Comparison of ENCODE assay signal across 14 mouse cellular contexts in the genomic region with DNA sequence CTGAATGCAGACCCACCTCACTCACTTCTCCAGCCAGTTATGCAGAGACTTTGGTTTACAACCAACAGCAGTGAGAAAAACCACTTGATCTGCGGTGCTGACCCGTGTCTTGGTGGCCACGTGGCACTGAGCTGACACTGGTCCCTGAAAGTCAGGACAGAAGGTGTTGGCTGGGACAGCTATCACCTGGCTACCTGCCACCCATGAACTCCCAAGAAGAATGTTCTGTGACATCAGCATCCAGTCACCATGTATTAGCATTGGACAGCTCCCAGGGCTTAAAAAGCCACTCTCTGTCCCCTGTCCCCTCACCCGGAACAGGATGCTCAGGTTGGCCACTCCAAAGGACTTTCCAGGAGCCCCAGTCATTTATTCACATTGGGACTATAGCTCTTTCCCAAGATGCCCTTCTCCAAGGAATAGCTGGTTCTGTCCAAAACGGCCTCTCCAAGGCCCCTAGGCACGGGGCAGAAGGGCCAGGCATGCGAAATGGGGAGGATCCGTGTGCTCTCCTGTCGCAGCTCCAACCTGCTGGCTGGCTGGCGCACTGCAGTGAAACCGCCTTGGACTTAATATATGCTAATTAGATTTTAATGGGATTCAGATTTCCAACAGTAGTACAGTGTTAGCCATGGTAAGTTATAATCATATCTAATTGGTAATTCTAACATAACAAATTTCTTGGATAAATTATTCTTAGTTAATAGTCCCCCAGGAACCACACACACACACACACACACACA. TPM values are rescaled to one million over a fixed set of nuclear protein-coding genes. Genes with fewer than 3 reads are reported as not detected.
DNase-seq lines count a peak whose midpoint lies in the region; ATAC-seq and TF ChIP-seq lines count a peak whose summit lies in the region.
"Had no signal": no experiment of that assay in that cellular context is flagged by ENCODE, and none has a peak within 500 bp of the region (broad histone marks: within the 10 kb centered on the region; RNA-seq: fewer than 3 reads in every experiment).

No protein-coding gene starts in this region.

- peaks cover 31% of the 10 kb centered on the region for H3K27me3 ChIP-seq in kidney, embryonic 15.5 days
- 0 out of 2 replicates have a peak, but pooled peaks cover 8% of the 10 kb centered on the region for H3K27me3 ChIP-seq in forebrain, embryonic 13.5 days
- no peaks in the 10 kb centered on the region for H3K27me3 ChIP-seq in hindbrain, postnatal 0 days (ENCODE audit: insufficient read depth, low read length)

- 73% methylated on average over 11 of the region's 11 CpGs for WGBS in kidney, embryonic 15.5 days
- WGBS in forebrain, embryonic 13.5 days, result 45% methylated on average over 11 of the region's 11 CpGs
- 33% methylated on average over 11 of the region's 11 CpGs for WGBS in hindbrain, postnatal 0 days

- no peak overlapping the region for H3K9ac ChIP-seq in kidney, embryonic 15.5 days
- no peak overlapping the region for H3K9ac ChIP-seq in forebrain, embryonic 13.5 days
- no peak overlapping the region for H3K9ac ChIP-seq in hindbrain, postnatal 0 days (replicated peaks; ENCODE audit: low read length)
- H3K9ac ChIP-seq: liver, embryonic 13.5 days had no signal

- no peaks in the 10 kb centered on the region for H3K4me1 ChIP-seq in kidney, embryonic 15.5 days
- peaks cover 11% of the 10 kb centered on the region for H3K4me1 ChIP-seq in forebrain, embryonic 13.5 days
- H3K4me1 ChIP-seq in hindbrain, postnatal 0 days (ENCODE audit: insufficient read depth, low read length), result no peaks in the 10 kb centered on the region; the same call in 1 of the 2 replicates
- H3K4me1 ChIP-seq: liver, embryonic 13.5 days had no signal

- H3K27ac ChIP-seq in kidney, embryonic 15.5 days, result no peak overlapping the region
- no peak overlapping the region for H3K27ac ChIP-seq in forebrain, embryonic 13.5 days
- H3K27ac ChIP-seq in hindbrain, postnatal 0 days, result no peak overlapping the region
- H3K27ac ChIP-seq: liver, embryonic 13.5 days had no signal

- ATAC-seq in kidney, embryonic 15.5 days (replicated peaks; ENCODE audit: low FRiP score), result no peak
- peak; percentile 94 for ATAC-seq in forebrain, embryonic 13.5 days
- peak; percentile 79 for ATAC-seq in hindbrain, postnatal 0 days
- no peak for ATAC-seq in granulocyte monocyte progenitor cell, adult 5-6 weeks (replicated peaks; ENCODE audit: poor library complexity, severe bottlenecking)

- H3K4me2 ChIP-seq in kidney, embryonic 15.5 days, result no peak overlapping the region
- H3K4me2 ChIP-seq in forebrain, embryonic 13.5 days, result no peak overlapping the region
- H3K4me2 ChIP-seq in hindbrain, postnatal 0 days (ENCODE audit: low read depth, low read length), result no peak overlapping the region
- H3K4me2 ChIP-seq: liver, embryonic 13.5 days had no signal

- H3K9me3 ChIP-seq in kidney, embryonic 15.5 days (replicated peaks), result no peaks in the 10 kb centered on the region
- H3K9me3 ChIP-seq in forebrain, embryonic 13.5 days (replicated peaks), result no peaks in the 10 kb centered on the region
- H3K9me3 ChIP-seq in hindbrain, postnatal 0 days (ENCODE audit: low read length), result no peaks in the 10 kb centered on the region
- H3K9me3 ChIP-seq: liver, embryonic 13.5 days had no signal

- DNase-seq in kidney, adult 18-20 months, result peak; percentile 18
- DNase-seq in Muller cell, postnatal 12 days (ENCODE audit: inconsistent ontology term), result peak; percentile 6
- peak; percentile 74 for DNase-seq in hindbrain, postnatal 0 days (ENCODE audit: low spot score)
- DNase-seq in lung, postnatal 10 days, result no peak
- no peak for DNase-seq in adrenal gland, postnatal 4 days (ENCODE audit: low spot score in 2 of 2)
- DNase-seq: adrenal gland, adult 8-10 months; cerebellum, adult 11 months; kidney, postnatal 14 days; liver, embryonic 13.5 days; lung, postnatal 4 days had no signal

- no peaks in the 10 kb centered on the region for H3K36me3 ChIP-seq in kidney, embryonic 15.5 days
- H3K36me3 ChIP-seq in forebrain, embryonic 13.5 days (ENCODE audit: poor library complexity, severe bottlenecking), result no peaks in the 10 kb centered on the region
- H3K36me3 ChIP-seq in hindbrain, postnatal 0 days (ENCODE audit: insufficient read depth, low read length), result no peaks in the 10 kb centered on the region
- H3K36me3 ChIP-seq: liver, embryonic 13.5 days had no signal

- TF ChIP-seq CTCF in hindbrain, postnatal 0 days (IDR thresholded peaks at IDR 0.05; ENCODE audit: low read depth), result peak; percentile 69

- H3K4me3 ChIP-seq in kidney, embryonic 15.5 days (replicated peaks), result no peak overlapping the region
- H3K4me3 ChIP-seq in forebrain, embryonic 13.5 days, result no peak overlapping the region
- no peak overlapping the region for H3K4me3 ChIP-seq in hindbrain, postnatal 0 days (ENCODE audit: low read length)
- H3K4me3 ChIP-seq: liver, embryonic 13.5 days had no signal

RNA-seq across cellular contexts. Expression of a gene that starts 43.1 kb away (rescaled TPM):
- polyA plus RNA-seq in kidney, embryonic 15.5 days (2015; fragmentation: Nextera tagmentation; extraction: Ambion mirVana), result 5.8 and 6.5 TPM in 2 replicates
- 0.33 and 0.34 TPM in 2 replicates for polyA plus RNA-seq in forebrain, embryonic 13.5 days (2015; fragmentation: Nextera tagmentation; extraction: Ambion mirVana)
- total RNA-seq in hindbrain, postnatal 0 days (2014; rRNA removed), result 1.0 and 1.6 TPM in 2 replicates
- 0.58 and 0.69 TPM in 2 replicates for polyA plus RNA-seq in hindbrain, postnatal 0 days (2015; fragmentation: Nextera tagmentation; extraction: Ambion mirVana)
- total RNA-seq in granulocyte monocyte progenitor cell, adult 5-6 weeks (2014; fragmentation: Nextera tagmentation), result not detected in 2 replicates
- total RNA-seq in granulocyte monocyte progenitor cell, adult 5-6 weeks (2017), result not detected in 2 replicates
- total RNA-seq in adrenal gland, postnatal 4 days (2021), result 1 to 10 TPM; 6.3 to 7.3 TPM
- total RNA-seq: hematopoietic stem cell, adult 5-6 weeks had no signal

Comparison
In these comparisons a context has a peak if more than half of its experiments do, and no peak if none do; other contexts are left out.
1. DNase-seq: peak in kidney, adult 18-20 months (single experiment), Muller cell, postnatal 12 days (single experiment) and hindbrain, postnatal 0 days (single experiment); none in lung, postnatal 10 days (single experiment) and adrenal gland, postnatal 4 days (0 of 2).
2. ATAC-seq: peak in forebrain, embryonic 13.5 days (single experiment) and hindbrain, postnatal 0 days (single experiment); none in kidney, embryonic 15.5 days (single experiment) and granulocyte monocyte progenitor cell, adult 5-6 weeks (single experiment).